Mouse (Mus musculus) small intestine, adult 10 weeks (tissue): ENCODE measurements around the gene Tespa1. TPM values are rescaled to one million over a fixed set of nuclear protein-coding genes. Genes with fewer than 3 reads are reported as not detected.

Experiments
- polyA plus RNA-seq: library from polyadenylated mRNA; stranded (reverse); fragments of 350-450 nt; fragmentation: Illumina TruSeq; extraction: RNeasy Lipid Tissue Mini Kit (QIAGEN cat#74804); gene quantifications from one replicate; pipeline ENCODE4 v1.2.3, GENCODE M21; 2014; ENCODE audit warnings: low replicate concordance

Tespa1 gene
- polyA plus RNA-seq: 2.4 TPM

GRCm38 (mm10) chr10:130322637-130323036 is at the start of gene Tespa1:
TSS of gene Tespa1 (plus strand) at chr10:130322870.

GRCm38 (mm10) chr10:130280066-130280465 is 42.6 kb upstream of the Tespa1 start, which contains the start of gene Neurod4:
TSS of gene Neurod4 (minus strand) at chr10:130280240.

GRCm38 (mm10) chr10:130394232-130394631 is 71.6 kb downstream of the Tespa1 start, which contains the start of gene Vmn2r84:
TSS of gene Vmn2r84 (minus strand) at chr10:130394332.

Other genes with a start within 250 kb of the Tespa1 start
- not detected for gene Olfr823, start 207.5 kb upstream of the Tespa1 start, polyA plus RNA-seq
- gene Olfr824, start 192.9 kb upstream of the Tespa1 start, polyA plus RNA-seq: not detected
- gene Olfr825, start 156.1 kb upstream of the Tespa1 start, polyA plus RNA-seq: not detected
- gene Olfr826, start 138.7 kb upstream of the Tespa1 start, polyA plus RNA-seq: not detected
- not detected for gene Olfr827, start 108.5 kb upstream of the Tespa1 start, polyA plus RNA-seq
- gene Neurod4, start 42.6 kb upstream of the Tespa1 start, polyA plus RNA-seq: not detected
- gene Vmn2r84, start 71.5 kb downstream of the Tespa1 start, polyA plus RNA-seq: not detected
- gene Vmn2r85, start 106.8 kb downstream of the Tespa1 start, polyA plus RNA-seq: not detected
- gene Vmn2r86, start 133.2 kb downstream of the Tespa1 start, polyA plus RNA-seq: not detected
- gene Vmn2r87, start 174.5 kb downstream of the Tespa1 start, polyA plus RNA-seq: not detected